Mouse (Mus musculus) kidney, adult 2 months (tissue): Measurements from ENCODE around the gene Kalrn.

Experiments
- CTCF ChIP-seq: fragments of 200-500 bp; conservative IDR thresholded peaks from 2 replicates; pipeline ENCODE4 v1.5.1; 2011; ENCODE audit warnings: low read depth, mild to moderate bottlenecking, control low read depth, low read length, moderate library complexity, mixed read lengths; ENCODE audit not compliant: insufficient read depth, insufficient read length
- POLR2A ChIP-seq: fragments of 200-500 bp; IDR thresholded peaks from one replicate; pipeline ENCODE4 v1.6.1; 2011; ENCODE audit warnings: low read depth, low read length, control low read depth

DNA sequence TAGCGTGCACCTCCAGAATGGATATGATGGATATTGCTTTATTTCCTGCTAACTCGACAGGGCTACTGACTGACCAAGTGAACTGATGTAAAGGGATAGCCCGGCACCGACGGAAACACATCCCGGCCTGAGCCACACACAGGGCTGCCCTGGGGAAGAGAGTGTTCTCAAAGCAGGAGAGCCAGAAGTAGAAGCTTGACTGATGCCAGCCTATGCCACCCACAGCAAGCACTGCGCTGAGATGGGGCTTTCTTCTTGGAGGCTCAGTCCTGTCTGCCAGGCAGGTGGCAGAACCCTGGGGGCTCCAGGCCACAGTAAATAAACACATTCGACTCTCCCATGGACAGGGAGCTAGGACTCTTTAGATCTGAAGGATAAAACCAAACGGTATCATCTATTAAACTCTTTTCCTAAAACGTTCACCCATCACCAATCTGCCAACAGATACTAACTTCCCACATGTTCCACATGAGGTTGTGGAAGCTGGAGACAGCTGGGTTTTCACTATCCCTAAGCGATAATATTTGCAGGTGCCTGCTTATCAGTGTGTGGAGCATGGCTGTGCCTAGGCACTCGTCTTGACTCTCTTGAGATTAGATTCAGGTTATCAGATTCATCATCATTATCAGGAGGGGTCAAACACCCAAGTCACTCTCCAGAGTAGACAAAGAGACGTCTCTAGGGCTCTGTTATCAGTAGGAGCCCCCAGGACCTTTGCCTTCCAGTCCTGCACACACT, 526.9 kb downstream of the Kalrn start:
- no peak for TF ChIP-seq CTCF
- TF ChIP-seq POLR2A = no peak
